ENCODE assay signal across 15 mouse cellular contexts in genomic region chr5:97847204-97847895, GRCm38 (mm10).
A peak's percentile ranks its signal among the peaks of the same experiment; 100 is the strongest.
DNase-seq lines count a peak whose midpoint lies in the region; ATAC-seq lines count a peak whose summit lies in the region.
"Had no signal": no experiment of that assay in that cellular context is flagged by ENCODE, and none has a peak within 500 bp of the region (broad histone marks: within the 10 kb centered on the region; RNA-seq: fewer than 3 reads in every experiment).

No protein-coding gene starts in this region.

- H3K4me3 ChIP-seq in intestine, embryonic 15.5 days (replicated peaks) = no peak overlapping the region
- H3K4me3 ChIP-seq: embryonic facial prominence, embryonic 13.5 days had no signal

- no peak overlapping the region for H3K4me2 ChIP-seq in intestine, embryonic 15.5 days (replicated peaks)
- H3K4me2 ChIP-seq: embryonic facial prominence, embryonic 13.5 days had no signal

- WGBS in intestine, embryonic 15.5 days = 49% methylated on average over 10 of the region's 10 CpGs

- no peaks in the 10 kb centered on the region for H3K9me3 ChIP-seq in intestine, embryonic 15.5 days
- H3K9me3 ChIP-seq: embryonic facial prominence, embryonic 13.5 days had no signal

- no peak overlapping the region for H3K9ac ChIP-seq in intestine, embryonic 15.5 days
- H3K9ac ChIP-seq: embryonic facial prominence, embryonic 13.5 days had no signal

- H3K27ac ChIP-seq in intestine, embryonic 15.5 days = peak overlapping the region; percentile 51; the same call in 1 of the 2 replicates
- H3K27ac ChIP-seq: embryonic facial prominence, embryonic 13.5 days; macrophage had no signal

- no peaks in the 10 kb centered on the region for H3K4me1 ChIP-seq in intestine, embryonic 15.5 days (replicated peaks)
- H3K4me1 ChIP-seq: embryonic facial prominence, embryonic 13.5 days had no signal

- 0 out of 2 replicates have a peak, but pooled peaks have one; percentile 59 for ATAC-seq in intestine, embryonic 15.5 days
- no peak for ATAC-seq in megakaryocyte progenitor cell, adult 5-6 weeks (replicated peaks; ENCODE audit: poor library complexity)
- ATAC-seq: forebrain, embryonic 16.5 days had no signal

- no peaks in the 10 kb centered on the region for H3K27me3 ChIP-seq in intestine, embryonic 15.5 days (replicated peaks)
- H3K27me3 ChIP-seq: embryonic facial prominence, embryonic 13.5 days had no signal

- peak; percentile 48 for DNase-seq in gastrocnemius, adult 18-20 months (ENCODE audit: low spot score)
- no peak for DNase-seq in gastrocnemius, postnatal 10 days
- DNase-seq in right cerebral cortex, adult 18-20 months = peak; percentile 23
- DNase-seq in right cerebral cortex, postnatal 14 days = no peak
- DNase-seq in mesoderm, embryonic 11.5 days (ENCODE audit: low read depth, low spot score) = peak; percentile 46
- DNase-seq in thymus, postnatal 36 days = no peak
- DNase-seq: adrenal gland, postnatal 14 days; cerebellum, adult 18-20 months; kidney, postnatal 25 days; thymus, postnatal 25 days had no signal

- H3K36me3 ChIP-seq in intestine, embryonic 15.5 days = no peaks in the 10 kb centered on the region
- H3K36me3 ChIP-seq: embryonic facial prominence, embryonic 13.5 days had no signal

Comparison
In these comparisons a context has a peak if more than half of its experiments do, and no peak if none do; other contexts are left out.
1. DNase-seq: peak in gastrocnemius, adult 18-20 months (single experiment), right cerebral cortex, adult 18-20 months (single experiment) and mesoderm, embryonic 11.5 days (single experiment); none in gastrocnemius, postnatal 10 days (single experiment), right cerebral cortex, postnatal 14 days (single experiment) and thymus, postnatal 36 days (0 of 2).